Mouse (Mus musculus) brain, embryonic 18.5 days (tissue): ENCODE data around the gene Ly75.

Experiments used
- DNase-seq: peaks from one replicate; pipeline ENCODE4 v3.0.0-alpha.2; 2012; ENCODE audit warnings: low read depth, low spot score

The Ly75 gene

DNA sequence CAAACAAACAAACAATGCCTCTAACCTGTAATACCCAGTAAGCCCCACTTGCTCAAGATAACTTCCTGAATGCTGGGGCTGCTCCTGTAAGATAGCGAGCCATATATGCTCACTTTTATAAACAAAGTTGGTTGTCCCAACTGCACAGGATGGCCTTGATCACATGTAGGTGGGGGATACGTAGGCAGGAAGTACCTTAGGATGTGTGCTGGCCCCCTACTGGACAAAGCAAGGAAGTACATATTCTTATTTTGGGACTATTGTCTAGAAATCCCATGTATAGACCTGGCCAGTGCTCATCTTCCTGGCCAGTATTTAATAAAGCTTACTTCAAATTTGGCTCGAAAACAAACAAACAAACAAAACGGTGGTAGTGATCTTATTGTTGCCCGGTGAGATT is 59.7 kb downstream of the Ly75 start:
- DNase-seq = no peak

DNA sequence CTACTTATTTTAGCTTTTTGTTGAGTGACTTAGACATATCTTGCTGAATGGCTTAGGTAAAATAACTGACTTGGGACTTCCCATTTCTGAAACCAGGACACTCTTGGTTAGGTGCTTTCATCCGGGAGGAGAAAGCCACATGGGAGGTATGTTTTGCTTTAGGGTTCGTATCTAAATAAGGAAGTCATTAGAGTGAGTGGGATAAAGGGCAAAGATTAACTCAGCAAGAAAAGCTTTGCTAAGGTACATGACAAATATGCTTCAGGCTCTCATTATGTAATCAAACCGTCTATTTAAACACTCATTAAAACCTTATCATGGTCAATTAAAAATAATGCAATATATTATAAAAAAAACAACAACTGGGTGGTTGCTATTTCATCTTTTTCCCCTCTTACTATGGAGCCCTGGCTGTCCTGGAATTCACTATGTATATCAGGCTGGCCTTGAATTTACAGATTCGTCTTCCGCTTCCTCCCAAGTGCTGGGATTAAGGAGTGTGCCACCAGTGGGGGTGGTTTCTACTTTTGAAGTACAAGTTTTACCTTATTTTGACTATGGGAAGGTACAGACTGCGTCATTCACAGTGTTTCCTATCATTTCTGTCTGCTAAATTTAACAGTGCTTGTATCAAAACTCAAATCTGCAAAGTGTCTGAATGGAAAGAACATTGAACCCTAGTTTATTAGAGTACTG is 60.9 kb downstream of the Ly75 start:
- DNase-seq = no peak

DNA sequence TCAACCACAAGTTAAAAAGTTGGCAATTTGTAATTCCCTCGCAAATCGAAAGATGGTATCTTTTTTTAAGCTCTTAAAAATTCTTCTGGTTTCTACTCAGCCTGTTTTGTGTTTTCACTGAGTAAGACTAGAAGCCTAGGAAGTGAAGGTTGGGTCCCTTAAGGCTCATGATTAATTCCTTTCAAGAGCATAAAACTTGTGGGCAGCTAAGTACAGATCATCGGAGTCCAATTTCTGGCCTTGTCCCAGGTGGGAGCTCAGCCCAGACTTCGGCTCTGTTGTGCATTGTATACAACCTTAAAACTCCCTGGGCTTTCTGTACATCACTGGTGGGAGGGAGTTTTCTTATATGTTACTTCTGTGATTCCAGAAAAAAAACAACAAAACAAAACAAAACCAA is 79.3 kb downstream of the Ly75 start:
- no peak for DNase-seq

DNA sequence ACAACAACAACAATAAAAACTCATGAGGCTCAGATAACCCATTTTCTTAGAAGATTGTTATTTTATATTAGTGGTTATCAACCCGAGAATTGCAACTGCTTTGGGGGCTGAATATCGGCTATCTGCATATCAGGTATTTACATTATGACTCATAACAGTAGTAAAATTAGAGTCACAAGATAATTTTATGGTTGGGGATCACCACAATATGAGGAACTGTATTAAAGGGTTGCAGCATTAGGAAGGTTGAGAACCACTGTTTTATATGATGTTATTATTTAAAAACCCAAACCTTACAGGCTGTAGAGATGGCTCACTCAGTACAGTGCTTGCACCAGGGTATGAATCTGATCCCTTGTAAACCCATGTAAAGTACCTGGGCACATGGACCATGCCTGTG is 83.8 kb downstream of the Ly75 start:
- DNase-seq = no peak

DNA sequence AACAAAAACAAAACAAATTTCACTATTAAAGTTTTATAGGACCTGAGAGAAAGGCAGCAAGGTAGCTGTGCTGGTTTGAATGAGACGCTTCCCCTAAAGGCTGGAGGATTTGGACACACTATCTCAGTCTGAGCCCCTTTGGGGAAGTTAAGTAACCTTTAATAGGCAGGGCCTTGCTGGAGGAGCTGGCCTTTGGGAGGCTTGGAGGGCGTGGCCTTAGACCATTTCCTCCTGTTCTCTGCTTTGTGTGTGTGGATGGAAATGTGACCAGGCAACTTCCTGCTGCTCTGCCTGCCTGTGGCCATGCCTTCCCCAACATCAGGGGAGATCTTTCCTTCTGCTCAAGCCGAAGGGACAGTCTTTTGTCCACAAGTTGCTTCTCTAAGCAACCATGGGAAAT is 84.8 kb downstream of the Ly75 start:
- no peak for DNase-seq

DNA sequence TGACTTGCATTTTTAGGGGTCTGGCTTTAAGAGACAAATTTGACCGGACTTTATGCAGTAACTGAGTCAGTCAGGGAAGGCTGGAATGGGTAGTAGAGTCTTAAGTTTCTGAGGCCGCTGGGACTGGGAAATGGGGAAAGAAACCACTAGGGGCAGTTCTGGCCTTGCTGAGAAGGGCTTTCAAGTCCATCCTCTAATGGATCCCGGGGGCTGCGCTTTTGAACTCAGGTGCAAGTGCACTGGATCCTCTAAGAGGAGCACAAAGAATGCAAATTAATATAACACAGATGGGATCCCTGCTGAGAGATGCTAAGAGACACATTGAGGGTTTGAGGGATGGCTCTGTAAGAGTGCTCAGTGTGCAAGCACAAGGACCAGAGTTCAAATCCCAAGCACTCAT is 91.7 kb downstream of the Ly75 start:
- no peak for DNase-seq

DNA sequence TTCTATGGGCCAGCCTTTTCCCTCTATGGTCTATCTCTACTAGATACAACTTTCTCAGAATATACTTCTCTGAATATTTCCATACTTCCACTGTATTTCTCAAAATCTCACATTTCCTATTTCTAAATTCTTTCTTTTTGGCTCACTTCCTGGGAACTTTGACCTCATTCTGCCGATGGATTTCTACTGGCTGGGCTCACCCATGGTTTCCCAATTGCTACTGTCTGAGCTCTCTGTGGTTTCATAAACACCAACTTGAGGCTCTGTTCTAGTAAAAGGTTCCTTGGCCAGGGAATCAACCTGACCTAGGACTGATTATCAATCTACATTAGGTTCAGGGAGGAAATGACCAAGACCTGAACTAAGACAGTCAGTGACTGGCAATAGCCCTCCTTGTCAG is 93.7 kb downstream of the Ly75 start:
- DNase-seq = no peak

DNA sequence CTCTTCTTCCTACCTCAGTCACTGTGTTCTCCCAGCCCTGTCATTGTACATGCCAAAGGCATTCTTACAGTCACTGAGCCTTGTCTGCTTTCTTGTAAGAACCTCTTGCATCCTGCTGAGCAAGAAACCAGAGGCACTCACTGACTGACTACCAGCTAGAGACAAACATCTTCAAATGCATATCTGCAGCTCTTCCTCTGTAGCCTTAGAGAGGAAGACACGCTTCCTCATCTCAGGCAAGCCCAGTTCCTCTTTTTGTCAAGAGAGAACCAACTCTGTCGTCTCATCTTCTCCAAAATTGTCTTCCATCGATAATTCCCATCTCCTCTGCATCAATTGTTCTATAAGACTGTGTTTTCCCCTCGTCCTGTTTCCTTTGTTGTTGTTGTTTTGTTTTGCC is 94.5 kb downstream of the Ly75 start:
- no peak for DNase-seq

DNA sequence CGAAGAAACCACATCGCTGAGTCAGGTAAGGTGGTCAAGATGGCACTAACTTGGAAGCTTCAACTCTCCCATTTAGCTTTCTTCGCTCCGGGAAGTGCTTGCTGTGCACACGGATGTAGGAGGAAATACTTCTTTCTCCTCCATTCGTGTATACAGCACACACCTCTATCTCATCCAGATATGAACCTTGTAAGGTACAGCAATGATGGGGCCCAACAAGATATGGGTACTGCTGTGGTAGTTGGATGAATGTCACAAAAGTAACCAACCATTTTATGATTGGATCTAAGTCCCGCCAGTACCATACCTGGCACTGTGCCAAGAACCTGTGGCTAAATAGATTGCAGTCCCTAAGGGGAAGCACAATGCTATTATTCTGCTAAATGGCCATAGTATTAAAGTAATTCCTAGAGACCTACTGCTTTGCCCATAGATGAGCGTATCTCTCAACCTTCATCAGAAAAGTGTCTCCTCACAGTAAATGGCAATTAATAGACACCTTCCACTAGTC is 97.9 kb downstream of the Ly75 start:
- DNase-seq = no peak

DNA sequence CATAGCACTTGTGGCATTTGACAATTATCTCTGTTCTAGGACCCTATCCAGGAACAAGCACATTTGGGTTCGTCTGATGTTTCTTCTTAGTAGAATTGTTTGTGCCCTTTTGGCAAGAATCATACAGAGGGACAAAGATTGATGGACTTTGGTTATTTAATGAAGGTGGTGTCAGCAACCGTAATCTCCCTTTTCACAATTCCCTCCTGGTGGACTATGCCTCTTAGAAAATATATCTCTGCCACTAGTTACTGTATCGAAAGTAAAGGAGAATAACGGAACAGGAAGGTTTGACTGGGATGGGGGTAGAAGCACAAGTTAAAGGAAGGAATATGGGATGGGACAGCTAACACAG is 98.7 kb downstream of the Ly75 start, which contains the start of gene Cd302:
TSS of gene Cd302 (minus strand) at position 22 of the 355 bp plus-strand sequence.
- no peak for DNase-seq

DNA sequence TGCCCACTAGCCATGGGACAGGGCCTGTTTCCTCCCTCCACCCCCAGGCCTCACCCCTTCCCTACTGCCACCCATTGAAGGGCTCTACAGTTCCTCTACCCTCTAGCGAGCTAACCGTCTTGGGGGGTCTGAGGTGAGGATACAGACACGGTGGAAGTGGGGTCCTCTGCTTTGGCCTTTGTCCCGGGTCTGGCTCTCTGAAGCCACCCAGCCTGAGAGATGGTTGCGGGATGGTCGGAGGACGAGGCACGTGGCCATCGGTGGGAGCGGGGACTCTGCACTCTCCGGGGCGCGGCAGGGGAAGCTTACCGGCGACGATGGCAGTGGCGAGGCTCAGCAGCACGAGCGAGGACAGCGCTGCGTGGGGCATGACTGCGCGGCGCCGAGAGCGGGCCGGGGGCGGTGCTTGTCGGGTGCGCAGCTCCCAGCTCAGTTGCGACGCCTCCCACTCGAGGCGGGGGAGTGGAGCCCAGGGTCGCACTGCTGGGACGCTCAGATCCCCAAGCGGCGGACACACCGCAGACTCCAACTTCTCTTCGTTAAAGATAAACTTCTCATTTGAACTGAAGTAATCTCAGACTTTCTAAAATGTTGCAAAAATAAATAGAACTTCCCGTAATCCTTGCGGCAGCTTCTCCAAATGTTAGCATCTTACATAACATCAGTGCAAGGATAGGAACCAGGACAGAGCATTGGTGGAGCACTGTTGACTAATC is 99.2 kb downstream of the Ly75 start:
- DNase-seq = no peak

DNA sequence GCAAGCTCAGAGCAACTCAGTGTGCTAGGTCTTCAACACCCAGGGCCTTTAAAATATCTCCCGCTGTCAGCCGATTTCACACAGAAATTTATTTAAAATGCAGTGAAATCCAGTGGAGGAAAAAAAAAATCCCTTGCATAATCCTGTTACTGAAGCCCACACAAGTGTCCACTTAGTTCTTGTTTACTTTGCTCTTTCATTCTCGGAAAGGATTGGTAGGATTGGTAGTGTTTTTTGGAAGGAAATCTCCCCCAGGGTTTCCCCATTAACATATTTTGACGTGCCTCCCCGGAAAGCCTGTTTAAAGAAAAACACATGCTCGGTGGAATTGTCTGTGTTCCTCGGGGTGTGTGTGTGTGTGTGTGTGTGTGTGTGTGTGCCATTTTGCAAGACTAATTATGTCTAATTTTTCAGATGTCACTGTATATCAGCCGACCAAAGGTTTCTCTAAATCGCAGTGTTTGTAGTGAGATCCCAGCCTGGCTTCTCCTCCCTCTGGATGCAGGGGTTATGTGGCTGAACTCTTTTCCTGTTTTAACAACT is 99.8 kb downstream of the Ly75 start:
- DNase-seq = no peak

DNA sequence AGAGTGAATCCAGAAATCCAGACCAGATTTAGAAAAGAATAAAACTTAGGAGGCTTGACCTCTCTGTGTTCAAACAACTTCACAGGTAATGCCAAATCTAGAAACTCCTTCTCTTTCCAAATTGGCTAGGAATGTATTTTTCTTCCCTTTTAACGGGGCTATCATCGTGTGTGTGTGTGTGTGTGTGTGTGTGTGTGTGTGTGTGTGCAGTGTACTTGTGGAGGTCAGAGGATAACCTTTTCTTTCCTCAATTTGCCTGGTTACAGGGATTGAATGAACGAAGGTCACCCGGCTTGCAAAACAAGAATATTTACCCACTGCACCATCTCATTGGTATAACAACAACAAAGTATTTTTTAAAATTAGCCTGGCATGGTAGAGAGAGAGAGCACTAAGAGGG is 100.5 kb downstream of the Ly75 start:
- DNase-seq = no peak

DNA sequence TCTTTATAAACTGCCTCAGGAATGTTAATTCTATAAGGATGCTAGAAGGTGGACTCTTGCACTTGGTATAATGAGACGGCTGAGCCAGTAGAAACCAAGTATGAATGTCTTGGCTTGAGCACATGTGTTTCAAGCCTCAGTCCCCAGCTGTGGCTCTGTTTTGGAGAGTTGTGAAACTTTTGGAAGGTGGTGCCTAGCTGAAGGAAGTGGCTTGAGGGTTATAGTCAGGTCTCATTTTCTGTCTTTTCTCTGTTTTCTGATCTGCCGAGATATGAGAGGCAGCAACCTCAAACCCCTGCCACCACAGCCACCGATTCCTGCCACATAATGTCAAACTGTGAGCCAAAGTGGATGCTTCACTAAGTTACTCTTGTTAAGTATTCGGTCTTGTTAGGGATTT is 104.5 kb downstream of the Ly75 start:
- DNase-seq = no peak

DNA sequence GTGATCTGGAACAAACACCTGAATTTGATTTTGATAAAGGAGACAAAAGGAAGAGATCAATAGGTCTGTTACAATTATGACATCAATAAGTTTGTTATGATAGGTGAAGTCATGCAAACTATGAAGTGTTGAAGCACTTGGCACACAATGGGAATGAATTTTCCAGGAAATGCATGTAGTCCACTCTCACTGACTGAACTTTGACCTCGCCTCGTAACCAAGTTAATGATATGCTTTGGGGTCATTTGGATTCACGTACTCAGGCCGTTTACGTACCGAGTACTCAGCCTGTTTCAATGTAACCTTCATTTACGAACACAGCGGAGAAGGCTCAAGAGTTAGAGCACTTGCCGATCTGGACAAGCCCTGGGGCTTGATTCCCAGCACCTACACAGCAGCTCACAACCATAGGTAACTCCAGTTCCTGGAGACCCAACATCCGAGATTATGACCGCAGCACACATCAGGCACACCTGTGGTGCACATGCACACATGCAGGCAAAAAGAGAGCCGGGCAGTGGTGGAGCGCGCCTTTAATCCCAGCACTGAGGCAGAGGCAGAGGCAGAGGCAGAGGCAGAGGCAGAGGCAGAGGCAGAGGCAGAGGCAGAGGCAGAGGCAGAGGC is 113.1 kb downstream of the Ly75 start:
- DNase-seq = no peak

DNA sequence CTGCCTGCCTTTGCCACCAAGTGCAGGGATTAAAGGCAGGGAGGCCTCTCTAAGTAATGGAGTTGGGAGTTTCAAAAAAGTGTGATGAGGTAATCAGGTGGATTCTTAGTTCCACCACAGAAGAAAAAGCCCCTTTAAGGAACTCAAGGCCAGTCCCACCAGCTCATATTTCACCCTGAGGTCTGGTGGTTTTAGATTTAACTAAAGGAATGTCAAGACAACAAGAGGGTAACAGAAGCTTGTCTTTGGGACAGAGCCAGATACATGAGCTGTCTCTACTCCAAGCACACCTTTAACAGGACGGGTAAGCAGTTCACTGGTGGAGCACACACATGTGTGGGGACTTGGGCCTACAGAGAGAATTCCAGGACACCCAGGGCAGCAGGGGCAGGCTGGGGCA is 115.5 kb downstream of the Ly75 start:
- DNase-seq = no peak

DNA sequence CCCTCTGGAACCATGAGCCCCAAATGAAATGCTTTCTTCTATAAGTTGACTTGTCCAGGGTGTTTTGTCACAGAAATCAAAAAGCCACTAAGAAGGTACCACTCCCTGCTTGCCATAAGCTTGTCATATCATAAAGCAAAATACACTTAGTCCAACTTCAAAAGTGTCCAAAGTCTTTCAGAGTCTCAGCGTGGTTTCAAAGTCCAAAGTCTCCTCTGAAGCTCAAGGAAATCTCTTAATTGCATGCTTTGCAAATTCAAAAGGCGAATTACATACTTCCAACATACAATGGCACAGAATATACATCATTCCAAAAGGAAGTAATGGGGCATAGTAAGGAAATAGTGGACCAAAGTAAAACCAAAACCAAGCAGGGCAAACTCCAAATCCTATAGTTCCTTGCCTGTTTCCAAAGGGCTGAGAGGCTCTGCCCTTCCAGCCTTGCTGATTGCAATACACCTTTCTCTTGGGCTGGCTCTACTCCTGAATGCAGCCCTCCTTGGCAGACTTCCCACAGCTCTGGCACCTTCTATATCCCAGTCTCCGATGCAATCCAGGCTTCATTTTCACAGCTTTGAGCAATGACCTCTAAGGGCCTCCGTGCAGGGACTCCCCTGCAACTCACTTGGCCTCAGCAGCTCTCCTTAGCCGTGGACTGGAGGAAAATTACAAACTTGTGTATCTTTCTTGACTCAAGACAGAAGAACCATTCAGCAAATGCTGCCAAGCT is 122.3 kb downstream of the Ly75 start:
- no peak for DNase-seq

DNA sequence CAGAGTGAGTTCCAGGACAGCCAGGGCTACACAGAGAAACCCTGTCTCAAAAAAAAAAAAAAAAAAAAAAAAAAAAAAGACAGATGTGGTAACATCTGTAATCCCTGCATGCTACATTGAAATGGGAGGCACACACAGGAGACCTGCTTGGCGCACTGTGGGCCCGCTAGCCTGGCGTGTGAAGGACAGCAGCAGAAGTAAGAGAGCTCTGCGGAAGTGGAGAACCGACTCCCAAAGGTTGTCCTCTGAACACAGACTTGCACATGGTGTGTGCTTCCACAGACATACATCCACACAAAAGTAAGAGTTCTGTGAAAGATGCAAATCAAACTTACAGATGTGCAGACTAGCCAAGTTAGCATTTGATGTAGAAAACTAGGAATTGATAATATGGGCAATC is 123.9 kb downstream of the Ly75 start:
- no peak for DNase-seq

DNA sequence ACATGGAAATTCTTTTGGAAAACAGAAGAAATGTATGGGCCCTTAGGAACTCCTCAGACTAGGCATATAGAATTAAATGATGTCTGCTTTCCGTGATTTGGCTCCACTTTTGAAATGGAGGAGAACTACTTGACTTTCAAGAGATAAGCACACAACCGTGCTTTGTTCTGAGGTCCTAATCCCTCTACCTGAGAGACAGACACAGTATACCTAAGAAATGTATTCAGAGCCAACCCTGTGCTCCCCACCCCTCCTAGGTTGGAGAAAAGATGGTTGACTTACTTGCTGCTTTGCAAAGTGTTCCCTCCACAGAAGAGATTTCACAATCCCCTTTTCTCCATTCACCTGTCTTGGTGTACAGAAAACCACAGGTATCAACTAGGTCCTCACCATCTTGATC is 126.4 kb downstream of the Ly75 start:
- DNase-seq = no peak

DNA sequence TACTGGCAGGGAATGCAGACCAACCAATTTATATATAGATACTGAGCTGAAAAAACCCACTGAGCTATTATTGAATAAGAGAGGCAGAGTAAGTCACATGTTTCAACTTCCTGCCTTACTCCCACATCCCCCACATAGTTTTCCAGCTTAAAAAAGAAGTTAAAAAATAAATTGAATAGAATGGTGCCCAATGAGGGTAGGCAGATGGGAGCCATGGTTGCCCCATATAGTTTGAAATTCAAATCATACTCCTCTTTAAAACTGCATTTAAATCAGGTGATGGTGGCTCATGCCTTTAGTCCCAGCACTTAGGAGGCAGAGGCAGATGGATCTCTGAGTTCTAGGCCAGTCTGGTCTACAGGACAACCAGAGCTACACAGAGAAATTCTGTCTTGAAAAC is 129.6 kb downstream of the Ly75 start:
- no peak for DNase-seq

DNA sequence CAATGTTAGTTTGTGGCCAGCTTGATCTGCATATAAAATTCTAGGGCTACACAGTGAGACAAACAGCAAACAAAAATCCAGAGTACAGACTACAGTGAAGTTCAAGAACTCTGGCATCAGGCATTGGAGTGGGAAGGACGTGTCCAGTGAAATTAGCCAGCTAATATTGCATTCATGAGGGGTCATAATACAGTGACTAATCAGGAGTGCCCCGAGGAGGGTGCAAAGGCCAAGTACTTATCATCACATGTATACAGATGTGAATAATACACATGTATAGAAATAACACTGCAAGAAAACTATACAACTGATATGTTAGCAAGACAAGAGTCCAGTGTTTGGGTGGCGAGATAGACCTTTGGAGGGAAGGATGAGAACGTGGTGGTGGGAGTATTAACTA is 130.3 kb downstream of the Ly75 start:
- no peak for DNase-seq
